Mouse (Mus musculus) spleen, adult 2 months (tissue): ENCODE measurements at regions not wholly inside any gene's neighbourhood (a gene's known extent, or its start where the extent isn't known, plus 50 kb on each side); places are given as distances from the start of the nearest gene placed in this dataset.

ENCODE experiments used
- DNase-seq, 2 experiments: peaks; one replicate each; pipeline versions ENCODE4 v3.0.0 to v3.0.0-alpha.2; 2012 to 2021; ENCODE audit warnings: low spot score in 2 of 2, low read depth in 1 of 2
- H3K27ac ChIP-seq: fragments of 200-500 bp; 2 replicates; pipeline ENCODE4 v1.5.1; 2012; ENCODE audit warnings: low read length, inconsistent platforms; ENCODE audit not compliant: insufficient read depth
- H3K27me3 ChIP-seq: fragments of 200-500 bp; 2 replicates; pipeline ENCODE4 v1.6.1; 2012; ENCODE audit warnings: mild to moderate bottlenecking, moderate library complexity, low read length, inconsistent platforms; ENCODE audit not compliant: control insufficient read depth, insufficient read depth
- H3K36me3 ChIP-seq: fragments of 200-500 bp; 2 replicates; pipeline ENCODE4 v1.6.1; 2012; ENCODE audit warnings: mild to moderate bottlenecking, low read length, inconsistent platforms; ENCODE audit not compliant: control insufficient read depth, insufficient read depth
- H3K4me1 ChIP-seq: fragments of 200-500 bp; 2 replicates; pipeline ENCODE4 v1.6.1; 2011; ENCODE audit warnings: inconsistent platforms; ENCODE audit not compliant: control insufficient read depth, insufficient read depth, insufficient read length
- H3K4me3 ChIP-seq: fragments of 200-500 bp; 2 replicates; pipeline ENCODE4 v1.5.1; 2011; ENCODE audit warnings: mild to moderate bottlenecking, inconsistent platforms; ENCODE audit not compliant: insufficient read depth, insufficient read length; ENCODE audit errors: extremely low read depth
- CTCF ChIP-seq: fragments of 200-500 bp; IDR thresholded peaks from 2 replicates; pipeline ENCODE4 v1.5.1; 2011; ENCODE audit warnings: mild to moderate bottlenecking, inconsistent platforms; ENCODE audit not compliant: insufficient read depth, insufficient read length, insufficient replicate concordance; ENCODE audit errors: extremely low read depth
- POLR2A ChIP-seq: fragments of 200-500 bp; IDR thresholded peaks from 2 replicates; pipeline ENCODE4 v1.6.1; 2011; ENCODE audit warnings: low read depth, low read length, inconsistent platforms
- WGBS: fragments of 180-500 bp; shearing (Covaris S2); methylation state at CpG from one replicate; pipeline ENCODE4 v1.1.7; 2018; 5-methylcytosine and 5-hydroxymethylcytosine counted together

DNA sequence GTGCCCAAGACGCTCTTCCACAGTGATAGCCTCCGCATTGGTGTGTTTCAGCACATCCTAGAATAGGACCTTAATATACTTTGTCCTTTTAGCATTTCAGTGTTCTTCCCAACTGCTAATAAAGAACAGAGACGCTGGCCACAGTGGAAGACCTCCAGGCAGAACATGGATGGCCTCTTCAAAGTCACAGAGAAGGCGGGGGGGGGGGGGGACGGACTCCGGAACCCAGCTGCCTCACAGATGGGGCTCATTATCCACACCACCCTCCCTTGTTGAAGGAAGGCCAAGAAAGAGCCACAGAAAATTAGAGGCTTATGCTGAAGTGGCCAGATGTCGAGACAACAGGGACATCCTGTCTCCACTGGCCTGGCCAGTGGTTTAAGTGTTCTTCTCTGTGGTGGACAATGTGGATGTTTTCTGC lies 192.7 kb upstream of the Cdh11 start:
- H3K36me3 ChIP-seq, result no peaks in the 10 kb centered on the region
- TF ChIP-seq POLR2A (no peak), CTCF (no peak)
- H3K4me1 ChIP-seq, result no peaks in the 10 kb centered on the region
- WGBS, result 63% methylated on average over 7 of the region's 7 CpGs
- no peak overlapping the region for H3K27ac ChIP-seq
- H3K27me3 ChIP-seq, result no peaks in the 10 kb centered on the region
- no peak overlapping the region for H3K4me3 ChIP-seq
- DNase-seq, result no peak

DNA sequence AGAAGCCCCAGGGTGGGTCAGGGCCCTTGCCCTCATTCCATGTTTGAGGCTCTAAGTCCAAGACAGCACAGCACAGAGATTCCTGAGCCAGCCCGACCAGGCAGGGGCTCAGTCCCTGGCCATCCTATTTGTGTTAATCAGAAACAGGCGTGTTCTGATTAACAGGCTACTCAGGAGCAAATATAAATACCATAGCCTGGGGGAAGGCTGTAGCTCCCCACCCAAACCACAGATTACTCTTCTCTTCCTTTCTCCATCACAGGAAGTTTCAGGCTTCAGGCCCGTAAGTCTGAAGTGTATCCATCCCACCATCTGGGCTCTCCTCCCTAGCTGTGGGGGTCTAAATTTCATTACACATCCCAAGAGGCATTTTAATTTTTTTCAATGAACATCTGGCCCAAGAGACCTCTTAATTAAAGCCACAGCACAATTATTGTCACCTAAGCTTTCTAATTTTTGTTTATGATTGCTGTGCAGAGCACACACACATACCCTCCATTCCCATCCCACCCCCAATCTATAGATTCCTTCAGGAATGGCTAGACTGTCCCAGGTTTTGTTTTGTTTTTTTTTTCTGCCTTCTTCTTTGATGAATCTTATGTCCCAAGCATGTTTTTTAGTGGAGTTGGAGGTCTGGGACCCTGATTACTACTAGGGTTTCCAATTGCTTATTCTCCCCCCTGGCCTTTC lies 197.9 kb upstream of the Cdh11 start:
- WGBS, result 56% methylated on average over 3 of the region's 3 CpGs

DNA sequence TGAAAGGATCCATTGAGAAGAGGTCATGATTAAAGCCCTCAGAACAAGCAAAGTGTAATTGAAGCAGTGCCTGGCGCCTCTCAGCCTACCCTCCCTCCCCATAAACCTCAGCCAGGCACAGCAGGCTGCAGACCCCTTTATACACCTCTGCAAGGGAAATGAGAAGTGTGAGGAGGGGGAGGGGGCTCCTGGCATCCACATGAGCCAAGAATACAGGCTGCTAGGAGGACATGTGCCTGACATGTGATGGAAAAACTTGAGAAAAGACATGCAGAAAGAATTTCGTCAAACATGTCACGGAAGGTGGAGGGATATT lies 198.4 kb upstream of the Cdh11 start:
- Histone ChIP-seq H3K27ac (no peak overlapping the region), H3K27me3 (no peaks in the 10 kb centered on the region), H3K36me3 (no peaks in the 10 kb centered on the region), H3K4me3 (no peak overlapping the region), H3K4me1 (no peaks in the 10 kb centered on the region)
- 57% methylated on average over 3 of the region's 3 CpGs for WGBS
- TF ChIP-seq CTCF, result no peak
- no peak for TF ChIP-seq POLR2A
- DNase-seq, result no peak

More for the DNA sequence above, 197.9 kb upstream of the Cdh11 start:
- DNase-seq, result no peak
- Histone ChIP-seq H3K27ac (no peak overlapping the region), H3K4me1 (no peaks in the 10 kb centered on the region), H3K4me3 (no peak overlapping the region), H3K36me3 (no peaks in the 10 kb centered on the region), H3K27me3 (no peaks in the 10 kb centered on the region)
- no peak for TF ChIP-seq CTCF
- TF ChIP-seq POLR2A, result no peak

DNA sequence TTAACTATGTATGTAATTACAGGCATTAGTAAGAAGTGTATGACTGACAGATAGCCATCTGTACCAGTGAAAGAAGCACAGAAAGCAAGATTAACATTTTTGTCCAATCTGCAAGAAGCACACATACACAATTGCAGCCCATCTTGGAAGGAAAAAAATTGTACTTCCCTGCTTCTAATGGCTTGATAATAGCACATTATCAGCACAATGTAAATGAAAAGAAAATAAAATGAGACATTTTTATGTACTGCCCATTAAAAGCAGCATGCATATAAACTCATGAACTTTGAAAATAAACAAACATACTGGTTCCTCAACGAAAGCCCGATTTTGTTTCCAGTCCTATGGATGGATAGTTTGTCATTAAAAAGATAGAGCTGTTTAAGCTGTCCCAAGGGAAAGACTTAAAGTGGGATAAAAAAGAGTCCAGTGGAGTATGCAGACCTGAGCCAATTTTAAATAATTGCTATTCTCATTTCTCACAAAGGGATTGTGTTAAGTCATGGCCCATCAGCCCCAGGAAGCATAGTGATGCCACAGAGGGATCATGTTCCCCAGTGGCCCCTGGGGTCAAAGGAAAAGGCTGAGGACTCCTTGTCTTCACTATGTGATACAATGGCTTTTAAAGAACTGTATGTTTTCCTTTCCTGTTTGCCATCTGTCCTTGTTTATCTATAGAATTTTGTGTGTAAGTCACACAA lies 222.0 kb upstream of the Cdh11 start:
- no peaks in the 10 kb centered on the region for H3K4me1 ChIP-seq
- DNase-seq, result no peak
- H3K27me3 ChIP-seq, result no peaks in the 10 kb centered on the region
- TF ChIP-seq CTCF (no peak), POLR2A (no peak)
- no peak overlapping the region for H3K4me3 ChIP-seq
- WGBS, result 88% methylated on average over 2 of the region's 2 CpGs
- no peak overlapping the region for H3K27ac ChIP-seq
- H3K36me3 ChIP-seq, result no peaks in the 10 kb centered on the region

DNA sequence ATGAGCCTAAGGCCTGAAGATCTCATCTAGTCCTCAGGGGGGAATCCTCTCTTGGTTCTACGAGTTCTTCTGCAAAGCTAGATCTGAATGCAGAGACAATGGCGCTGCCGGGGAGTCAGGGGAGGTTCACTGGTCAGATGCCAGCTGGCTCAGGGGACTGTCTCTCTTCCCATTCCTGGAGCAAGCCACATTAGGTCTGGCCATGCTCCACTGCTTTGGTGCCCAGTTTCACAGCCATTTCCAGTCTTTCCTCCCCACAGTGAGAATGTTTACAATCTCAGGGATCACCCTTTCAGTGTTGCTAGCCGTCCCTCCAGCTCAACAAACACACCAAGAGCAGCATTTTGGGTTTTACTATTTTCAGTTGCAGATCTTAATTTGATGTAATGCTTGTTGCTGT lies 233.7 kb upstream of the Cdh11 start:
- WGBS, result 66% methylated on average over 4 of the region's 4 CpGs
- Histone ChIP-seq H3K4me3 (no peak overlapping the region), H3K27me3 (no peaks in the 10 kb centered on the region), H3K27ac (no peak overlapping the region), H3K36me3 (no peaks in the 10 kb centered on the region), H3K4me1 (no peaks in the 10 kb centered on the region)
- DNase-seq, result no peak
- TF ChIP-seq POLR2A (no peak), CTCF (no peak)

DNA sequence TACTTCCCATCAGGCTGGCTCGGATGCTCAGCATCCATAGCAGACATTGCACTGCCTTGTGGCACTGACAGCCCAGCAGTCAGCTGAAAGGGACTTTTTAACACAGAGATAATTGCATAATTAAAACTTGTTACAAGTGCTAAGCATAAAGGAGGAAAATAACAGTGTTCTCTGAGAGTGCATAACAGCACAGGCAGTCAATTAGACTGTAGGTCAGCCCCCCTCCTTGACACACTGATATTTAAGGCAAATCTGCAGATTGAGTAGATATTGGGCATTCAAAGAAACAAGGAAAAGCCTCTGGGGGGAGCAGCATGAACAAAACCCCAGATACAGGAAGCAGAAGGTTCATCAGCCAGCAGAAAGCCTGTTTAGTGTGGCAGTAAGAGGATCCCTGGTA lies 237.8 kb upstream of the Cdh11 start:
- TF ChIP-seq CTCF, result no peak
- no peak for TF ChIP-seq POLR2A
- 72% methylated on average over 1 of the region's 1 CpGs for WGBS
- no peak overlapping the region for H3K27ac ChIP-seq
- no peak overlapping the region for H3K4me3 ChIP-seq
- no peaks in the 10 kb centered on the region for H3K27me3 ChIP-seq
- H3K4me1 ChIP-seq, result no peaks in the 10 kb centered on the region
- no peaks in the 10 kb centered on the region for H3K36me3 ChIP-seq
- no peak for DNase-seq

DNA sequence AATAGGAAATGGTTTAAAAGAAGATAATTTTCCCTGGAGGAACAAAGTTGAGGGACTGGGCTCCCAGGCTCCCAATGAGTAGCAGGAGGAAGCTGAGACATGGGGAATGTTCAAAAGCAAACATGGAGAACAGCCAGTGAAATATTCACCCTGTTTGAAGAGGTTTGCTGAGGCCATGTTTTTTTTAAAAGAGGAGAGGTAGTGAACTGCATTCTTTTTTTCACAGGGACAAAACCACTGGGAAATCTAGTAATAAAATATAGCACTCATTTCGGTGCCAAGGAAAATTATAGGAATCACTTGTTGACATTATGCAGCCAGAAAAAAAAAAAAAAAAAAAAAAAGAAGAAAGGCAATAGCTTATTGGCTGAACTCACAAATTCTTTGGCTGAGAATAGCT lies 246.3 kb upstream of the Cdh11 start:
- TF ChIP-seq POLR2A (no peak), CTCF (no peak)
- no peak for DNase-seq
- 74% methylated on average over 1 of the region's 1 CpGs for WGBS
- H3K27me3 ChIP-seq, result no peaks in the 10 kb centered on the region
- no peak overlapping the region for H3K4me3 ChIP-seq
- H3K36me3 ChIP-seq, result no peaks in the 10 kb centered on the region
- H3K4me1 ChIP-seq, result no peaks in the 10 kb centered on the region
- H3K27ac ChIP-seq, result no peak overlapping the region
